In genomic region chr9:121297171-121298064, GRCm38 (mm10) we compare ENCODE assay signal across 7 mouse cellular contexts. TPM values are rescaled to one million over a fixed set of nuclear protein-coding genes. Genes with fewer than 3 reads are reported as not detected.
DNase-seq lines count a peak whose midpoint lies in the region; ATAC-seq and TF ChIP-seq lines count a peak whose summit lies in the region.

Trak1 (plus strand) TSS chr9:121297502.

- WGBS in forebrain, embryonic 11.5 days, result under 1% methylated on average over 105 of the region's 116 CpGs

- H3K4me3 ChIP-seq in bone marrow macrophage, adult 2 months (ENCODE audit: insufficient read depth, low read length), result peak within 1 kb of the TSS; percentile 83
- H3K4me3 ChIP-seq in forebrain, embryonic 11.5 days (ENCODE audit: low read depth, low read length), result peak within 1 kb of the TSS; percentile 89

- intact Hi-C loops in heart, postnatal 25 days (cut with DNase I), result loop anchor here (1.0 to 5.0 kb wide), 2 partner anchors 17 to 75 kb away; no protein-coding TSS in a partner anchor

- H3K36me3 ChIP-seq in forebrain, embryonic 11.5 days (ENCODE audit: control insufficient read depth, insufficient read depth, low read length), result no peaks in the 10 kb centered on the region

- peak; percentile 72 for DNase-seq in MN1 (ENCODE audit: low spot score)
- DNase-seq in forebrain, embryonic 11.5 days (ENCODE audit: low spot score), result peak; percentile 85
- DNase-seq in heart, postnatal 25 days (ENCODE audit: low spot score), result peak; percentile 61
- peak; percentile 58 to 72 for DNase-seq in layer of hippocampus, postnatal 10 days (ENCODE audit: low spot score in 2 of 2)
- peak; percentile 77 for DNase-seq in lung, postnatal 14 days
- DNase-seq in retina, postnatal 7 days (ENCODE audit: low read depth, low spot score), result peak; percentile 49

- no peaks in the 10 kb centered on the region for H3K9me3 ChIP-seq in forebrain, embryonic 11.5 days (ENCODE audit: control insufficient read depth, low read length)

- H3K4me1 ChIP-seq in bone marrow macrophage, adult 2 months (ENCODE audit: control insufficient read depth, insufficient read depth, low read length), result peaks cover 30% of the 10 kb centered on the region
- H3K4me1 ChIP-seq in forebrain, embryonic 11.5 days (replicated peaks; ENCODE audit: control insufficient read depth, insufficient read depth, low read length), result peaks cover 32% of the 10 kb centered on the region

- H3K27ac ChIP-seq in bone marrow macrophage, adult 2 months (ENCODE audit: insufficient read depth, low read depth, low read length), result peak within 1 kb of the TSS; percentile 47
- H3K27ac ChIP-seq in forebrain, embryonic 11.5 days (ENCODE audit: low read depth, low read length), result peak within 1 kb of the TSS; percentile 37; the same call in 1 of the 2 replicates

- peak; percentile 86 for ATAC-seq in forebrain, embryonic 11.5 days (replicated peaks; ENCODE audit: low FRiP score)

- no peaks in the 10 kb centered on the region for H3K27me3 ChIP-seq in forebrain, embryonic 11.5 days (ENCODE audit: control insufficient read depth, insufficient read depth, low read length)

- H3K9ac ChIP-seq in forebrain, embryonic 11.5 days (ENCODE audit: low read length), result peak within 1 kb of the TSS; percentile 92

- H3K4me2 ChIP-seq in forebrain, embryonic 11.5 days (ENCODE audit: low read depth, low read length, severe bottlenecking), result peak within 1 kb of the TSS; percentile 93

- no peak for TF ChIP-seq CTCF in bone marrow macrophage, adult 2 months (IDR thresholded peaks at IDR 0.05; ENCODE audit: low read depth, low read length)

- peak; percentile 57; the same call in 1 of the 2 replicates for TF ChIP-seq POLR2A in bone marrow macrophage, adult 2 months (IDR thresholded peaks at IDR 0.05; ENCODE audit: borderline replicate concordance, low read depth, low read length)

RNA-seq across cellular contexts. Expression of gene Trak1, which starts in this region (rescaled TPM):
- 51.5 and 61.1 TPM in 2 replicates for polyA plus RNA-seq in bone marrow macrophage, adult 2 months (2012; ENCODE audit: insufficient read depth, insufficient read length, missing spikeins)
- 33.5 and 36.4 TPM in 2 replicates for polyA plus RNA-seq in forebrain, embryonic 11.5 days (2014; fragmentation: Nextera tagmentation; extraction: Ambion mirVana)
- 100 to 1,000 TPM; 309 to 322 TPM for total RNA-seq in heart, postnatal 25 days (2021)
- total RNA-seq in layer of hippocampus, postnatal 10 days (2021), result 100 to 1,000 TPM; 207 to 210 TPM

Comparison
In these comparisons a context has a peak if more than half of its experiments do, and no peak if none do; other contexts are left out.
1. Peak in every context shown above with its lines: DNase-seq, ATAC-seq, H3K4me3 ChIP-seq and H3K27ac ChIP-seq.